21 mouse cellular contexts compared by ENCODE assay signal in genomic region chr9:20536598-20536997, GRCm38 (mm10). TPM values are rescaled to one million over a fixed set of nuclear protein-coding genes. Genes with fewer than 3 reads are reported as not detected.
DNase-seq lines count a peak whose midpoint lies in the region; ATAC-seq lines count a peak whose summit lies in the region.
"Had no signal": no experiment of that assay in that cellular context is flagged by ENCODE, and none has a peak within 500 bp of the region (broad histone marks: within the 10 kb centered on the region; RNA-seq: fewer than 3 reads in every experiment).

No protein-coding gene starts in this region.

- ATAC-seq in activated CD4-positive, CD25-positive, alpha-beta regulatory T cell, adult 4 months: no peak
- ATAC-seq: CD4-positive, CD25-positive, alpha-beta regulatory T cell, adult 4 months; Patski had no signal

- peak; percentile 36 for DNase-seq in retina, postnatal 1 day
- no peak for DNase-seq in retina, embryonic 14.5 days (ENCODE audit: low spot score)
- peak; percentile 4 for DNase-seq in ZHBTc4 (ENCODE audit: low read depth, low spot score)
- DNase-seq in fat pad, adult 2 months (ENCODE audit: extremely low read depth, low read depth, low spot score): peak; percentile 88
- DNase-seq in gonadal fat pad, adult 2 months (ENCODE audit: low read depth): peak; percentile 68
- no peak for DNase-seq in spleen, adult 18-20 months
- DNase-seq in ovary, postnatal 10 days (ENCODE audit: low spot score): no peak
- DNase-seq: adrenal gland, adult 2 months; adrenal gland, adult 8-10 months; adrenal gland, postnatal 10 days; adrenal gland, postnatal 14 days; adrenal gland, postnatal 25 days; adrenal gland, postnatal 36 days; B cell, adult 2 months; cerebellum, adult 11 months; cerebellum, adult 11-12 months; cerebellum, adult 18-20 months; cerebellum, adult 2 months had no signal

RNA-seq across cellular contexts. Expression of gene Zfp266, which starts 15.4 kb away (rescaled TPM):
- polyA plus RNA-seq in gonadal fat pad, adult 2 months (2012; rRNA removed): 9.1 and 9.7 TPM in 2 replicates
- polyA plus RNA-seq in activated CD4-positive, CD25-positive, alpha-beta regulatory T cell, adult 4 months (2017; shearing (Covaris generic)): 10 to 100 TPM; 44.4 to 47.6 TPM

RNA-seq across cellular contexts. Expression of gene Zfp426, which starts 44.1 kb away (rescaled TPM):
- 7.5 and 8.3 TPM in 2 replicates for polyA plus RNA-seq in gonadal fat pad, adult 2 months (2012; rRNA removed)
- polyA plus RNA-seq in activated CD4-positive, CD25-positive, alpha-beta regulatory T cell, adult 4 months (2017; shearing (Covaris generic)): 10 to 100 TPM; 26.5 to 28.3 TPM

RNA-seq across cellular contexts. Expression of gene Zfp846, which starts 44.5 kb away (rescaled TPM):
- 3.1 and 3.7 TPM in 2 replicates for polyA plus RNA-seq in gonadal fat pad, adult 2 months (2012; rRNA removed)
- 10 to 100 TPM in 1 of 2 experiments, 1 to 10 TPM in 1; 9.0 to 16.1 TPM for polyA plus RNA-seq in activated CD4-positive, CD25-positive, alpha-beta regulatory T cell, adult 4 months (2017; shearing (Covaris generic))

Comparison
In these comparisons a context has a peak if more than half of its experiments do, and no peak if none do; other contexts are left out.
1. DNase-seq: peak in retina, postnatal 1 day (single experiment), ZHBTc4 (single experiment), fat pad, adult 2 months (single experiment) and gonadal fat pad, adult 2 months (single experiment); none in retina, embryonic 14.5 days (single experiment), spleen, adult 18-20 months (0 of 2) and ovary, postnatal 10 days (single experiment).